Mouse (Mus musculus): ENCODE results near the gene 4933436I01Rik. TPM values are rescaled to one million over a fixed set of nuclear protein-coding genes. Genes with fewer than 3 reads are reported as not detected.

4933436I01Rik gene
- not detected in 2 replicates for polyA plus RNA-seq (2012; rRNA removed)

DNA sequence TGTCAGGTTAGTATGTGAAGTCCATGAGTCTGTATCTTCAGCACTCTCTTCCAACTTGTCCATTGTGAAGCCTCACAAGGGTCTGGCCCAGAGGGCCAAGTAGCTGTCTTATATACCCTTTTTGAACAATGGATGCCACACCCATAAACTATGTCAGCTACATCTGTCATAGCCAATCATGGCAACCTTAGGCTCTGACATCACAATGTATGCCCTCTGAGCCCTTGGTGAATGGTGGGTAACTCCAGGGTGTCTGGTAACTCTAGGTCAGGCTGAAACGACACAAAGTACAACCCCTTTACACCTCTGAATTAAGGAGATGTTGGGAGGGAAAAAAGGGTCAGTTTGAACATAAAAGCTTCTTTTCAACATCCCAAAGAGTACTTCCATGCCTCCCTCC is at the start of gene 4933436I01Rik:
4933436I01Rik (minus strand) TSS at position 101 of the 400 bp plus-strand sequence.
- Histone ChIP-seq H3K27ac (ENCODE audit: insufficient read depth, low read depth, low read length) (no peak within 1 kb of the TSS), H3K27me3 (replicated peaks; ENCODE audit: control insufficient read depth, insufficient read depth, low read length) (no peaks in the 10 kb centered on the region), H3K4me1 (ENCODE audit: control insufficient read depth, insufficient read depth, low read length) (no peaks in the 10 kb centered on the region), H3K36me3 (ENCODE audit: control insufficient read depth, insufficient read depth, low read length) (no peaks in the 10 kb centered on the region), H3K4me3 (ENCODE audit: insufficient read depth, low read depth, low read length) (no peak within 1 kb of the TSS)
- no peak for DNase-seq
- WGBS, result 45% methylated on average over 1 of the region's 1 CpGs
- TF ChIP-seq POLR2A (IDR thresholded peaks at IDR 0.05; ENCODE audit: low read depth, low read length) (no peak), CTCF (conservative IDR thresholded peaks at IDR 0.05; ENCODE audit: insufficient read depth, insufficient read length, low read depth, low read length) (no peak)

GRCm38 (mm10) chrX:67924769-67925470 is 3.7 kb upstream of the 4933436I01Rik start:
- TF ChIP-seq POLR2A (IDR thresholded peaks at IDR 0.05; ENCODE audit: low read depth, low read length) (no peak), CTCF (conservative IDR thresholded peaks at IDR 0.05; ENCODE audit: insufficient read depth, insufficient read length, low read depth, low read length) (no peak)
- H3K4me3 ChIP-seq (ENCODE audit: insufficient read depth, low read depth, low read length), result no peak overlapping the region
- H3K27ac ChIP-seq (ENCODE audit: insufficient read depth, low read depth, low read length), result no peak overlapping the region
- H3K27me3 ChIP-seq (replicated peaks; ENCODE audit: control insufficient read depth, insufficient read depth, low read length), result no peaks in the 10 kb centered on the region
- peak; percentile 56 for DNase-seq
- no peaks in the 10 kb centered on the region for H3K4me1 ChIP-seq (ENCODE audit: control insufficient read depth, insufficient read depth, low read length)
- no peaks in the 10 kb centered on the region for H3K36me3 ChIP-seq (ENCODE audit: control insufficient read depth, insufficient read depth, low read length)
- 44% methylated on average over 1 of the region's 1 CpGs for WGBS

DNA sequence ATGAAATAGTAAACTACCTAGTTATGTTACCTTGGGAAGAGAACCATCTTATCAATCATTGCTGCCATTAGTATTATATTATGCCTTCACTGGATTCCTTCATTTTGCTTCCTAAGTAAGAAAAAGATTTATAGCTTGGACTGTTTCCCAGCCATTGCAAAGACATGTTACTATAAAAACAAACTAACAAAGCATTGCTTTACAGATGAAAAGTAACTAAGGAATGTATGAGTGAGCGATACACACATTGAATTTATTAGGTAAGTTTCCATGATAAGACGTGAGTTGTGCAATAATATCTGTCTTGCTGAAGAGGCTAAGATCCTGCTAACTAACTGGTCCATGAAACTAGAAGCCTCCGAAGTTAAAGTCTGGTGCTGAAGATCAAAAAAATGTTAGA is 37.8 kb downstream of the 4933436I01Rik start:
- Histone ChIP-seq H3K36me3 (ENCODE audit: control insufficient read depth, insufficient read depth, low read length) (no peaks in the 10 kb centered on the region), H3K4me3 (ENCODE audit: insufficient read depth, low read depth, low read length) (no peak overlapping the region), H3K4me1 (ENCODE audit: control insufficient read depth, insufficient read depth, low read length) (no peaks in the 10 kb centered on the region), H3K27ac (ENCODE audit: insufficient read depth, low read depth, low read length) (no peak overlapping the region), H3K27me3 (replicated peaks; ENCODE audit: control insufficient read depth, insufficient read depth, low read length) (no peaks in the 10 kb centered on the region)
- TF ChIP-seq CTCF (conservative IDR thresholded peaks at IDR 0.05; ENCODE audit: insufficient read depth, insufficient read length, low read depth, low read length) (no peak), POLR2A (IDR thresholded peaks at IDR 0.05; ENCODE audit: low read depth, low read length) (no peak)
- no peak for DNase-seq
- 32% methylated on average over 3 of the region's 3 CpGs for WGBS

Other genes starting within 250 kb of the 4933436I01Rik start
- not detected in 2 replicates for gene Gm1140, start 227.9 kb downstream of the 4933436I01Rik start, polyA plus RNA-seq (2012; rRNA removed)
- not detected in 2 replicates for gene Gm14692, start 225.8 kb downstream of the 4933436I01Rik start, polyA plus RNA-seq (2012; rRNA removed)

Measured in kidney, adult 2 months (tissue).